Mouse (Mus musculus) erythroblast, embryonic 14.5 days (primary cell): ENCODE results near the gene Cplx3. TPM values are rescaled to one million over a fixed set of nuclear protein-coding genes. Genes with fewer than 3 reads are reported as not detected.

Experiments
- H3K27me3 ChIP-seq: 2 replicates; pipeline ENCODE4 v1.6.1; 2012; ENCODE audit warnings: inconsistent platforms; ENCODE audit not compliant: control insufficient read depth
- H3K36me3 ChIP-seq: 2 replicates; pipeline ENCODE4 v1.6.1; 2012; ENCODE audit warnings: mild to moderate bottlenecking, inconsistent platforms; ENCODE audit not compliant: control insufficient read depth
- H3K4me1 ChIP-seq: 2 replicates; pipeline ENCODE4 v1.6.1; 2012; ENCODE audit warnings: inconsistent platforms; ENCODE audit not compliant: control insufficient read depth
- H3K4me3 ChIP-seq: replicated peaks from 2 replicates; pipeline ENCODE3; 2012; ENCODE audit warnings: moderate library complexity, mild to moderate bottlenecking, inconsistent platforms
- H3K9me3 ChIP-seq: 2 replicates; pipeline ENCODE4 v1.6.1; 2012; ENCODE audit warnings: low read length, inconsistent platforms, mixed read lengths; ENCODE audit not compliant: control insufficient read depth
- GATA1 ChIP-seq: IDR thresholded peaks from 2 replicates; pipeline ENCODE4 v1.6.1; 2012; ENCODE audit warnings: low read length, inconsistent platforms, mixed read lengths
- TAL1 ChIP-seq: IDR thresholded peaks from 3 replicates; pipeline ENCODE4 v1.6.1; 2012; ENCODE audit warnings: low read length, inconsistent platforms, mixed read lengths
- polyA plus RNA-seq: library from polyadenylated mRNA; stranded (reverse); fragments of >175 nt; gene quantifications from 2 replicates; pipeline ENCODE4 v1.2.3, GENCODE M21; 2012

Gene Cplx3
- polyA plus RNA-seq, 1 experiment = not detected

- no peaks in the 10 kb centered on the region; the same call in 1 of the 2 replicates for H3K27me3 ChIP-seq
- H3K36me3 ChIP-seq = peaks cover 14% of the 10 kb centered on the region
- no peak overlapping the region for H3K4me3 ChIP-seq
- H3K4me1 ChIP-seq = peaks cover 20% of the 10 kb centered on the region
- no peak for TF ChIP-seq TAL1
- TF ChIP-seq GATA1 = no peak
- H3K9me3 ChIP-seq = no peaks in the 10 kb centered on the region
Observed at GRCm38 (mm10) chr9:57594174-57594509, 11.9 kb downstream of the Cplx3 start.

DNA sequence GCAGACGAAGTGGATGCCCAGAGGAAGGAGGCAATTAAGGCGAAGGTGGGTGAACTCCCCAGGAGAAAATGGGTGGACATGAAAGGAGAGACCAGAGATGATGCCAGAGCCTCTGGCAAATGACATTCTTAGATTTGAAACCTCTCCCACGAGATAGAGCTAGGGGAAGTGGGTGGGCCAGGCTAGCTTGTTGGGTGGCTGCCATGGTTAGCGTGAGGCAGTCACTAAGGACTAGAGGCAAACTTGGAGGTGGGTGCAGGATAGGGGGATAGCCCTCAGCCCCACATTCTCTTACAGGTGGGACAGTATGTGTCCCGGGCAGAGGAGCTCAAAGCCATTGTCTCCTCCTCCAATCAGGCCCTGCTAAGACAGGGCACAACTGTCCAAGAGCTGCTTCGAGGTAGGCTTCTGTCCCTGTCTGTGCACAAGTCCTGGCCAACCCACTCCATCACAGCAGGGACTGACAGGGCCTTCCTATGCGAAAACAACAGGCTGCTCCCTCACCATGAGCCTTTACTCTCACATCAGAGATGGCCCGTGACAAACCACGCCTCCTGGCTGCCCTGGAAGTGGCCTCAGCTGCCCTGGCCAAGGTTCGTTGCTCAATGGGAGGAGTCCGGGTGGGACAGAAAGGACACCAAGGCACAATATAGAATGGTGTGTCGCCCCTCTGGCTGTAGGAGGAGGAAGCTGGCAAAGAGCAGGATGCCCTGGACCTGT, 12.5 kb downstream of the Cplx3 start:
- TF ChIP-seq TAL1 (no peak), GATA1 (no peak)
- H3K9me3 ChIP-seq = no peaks in the 10 kb centered on the region
- no peaks in the 10 kb centered on the region; the same call in 1 of the 2 replicates for H3K27me3 ChIP-seq
- peaks cover 14% of the 10 kb centered on the region for H3K36me3 ChIP-seq
- H3K4me1 ChIP-seq = peaks cover 25% of the 10 kb centered on the region
- H3K4me3 ChIP-seq = no peak overlapping the region

- no peaks in the 10 kb centered on the region for H3K27me3 ChIP-seq
- H3K4me3 ChIP-seq = no peak overlapping the region
- H3K4me1 ChIP-seq = peaks cover 28% of the 10 kb centered on the region
- H3K9me3 ChIP-seq = no peaks in the 10 kb centered on the region
- no peak for TF ChIP-seq GATA1
- TF ChIP-seq TAL1 = no peak
- peaks cover 25% of the 10 kb centered on the region for H3K36me3 ChIP-seq
Observed at GRCm38 (mm10) chr9:57590726-57591125, 15.4 kb downstream of the Cplx3 start.

DNA sequence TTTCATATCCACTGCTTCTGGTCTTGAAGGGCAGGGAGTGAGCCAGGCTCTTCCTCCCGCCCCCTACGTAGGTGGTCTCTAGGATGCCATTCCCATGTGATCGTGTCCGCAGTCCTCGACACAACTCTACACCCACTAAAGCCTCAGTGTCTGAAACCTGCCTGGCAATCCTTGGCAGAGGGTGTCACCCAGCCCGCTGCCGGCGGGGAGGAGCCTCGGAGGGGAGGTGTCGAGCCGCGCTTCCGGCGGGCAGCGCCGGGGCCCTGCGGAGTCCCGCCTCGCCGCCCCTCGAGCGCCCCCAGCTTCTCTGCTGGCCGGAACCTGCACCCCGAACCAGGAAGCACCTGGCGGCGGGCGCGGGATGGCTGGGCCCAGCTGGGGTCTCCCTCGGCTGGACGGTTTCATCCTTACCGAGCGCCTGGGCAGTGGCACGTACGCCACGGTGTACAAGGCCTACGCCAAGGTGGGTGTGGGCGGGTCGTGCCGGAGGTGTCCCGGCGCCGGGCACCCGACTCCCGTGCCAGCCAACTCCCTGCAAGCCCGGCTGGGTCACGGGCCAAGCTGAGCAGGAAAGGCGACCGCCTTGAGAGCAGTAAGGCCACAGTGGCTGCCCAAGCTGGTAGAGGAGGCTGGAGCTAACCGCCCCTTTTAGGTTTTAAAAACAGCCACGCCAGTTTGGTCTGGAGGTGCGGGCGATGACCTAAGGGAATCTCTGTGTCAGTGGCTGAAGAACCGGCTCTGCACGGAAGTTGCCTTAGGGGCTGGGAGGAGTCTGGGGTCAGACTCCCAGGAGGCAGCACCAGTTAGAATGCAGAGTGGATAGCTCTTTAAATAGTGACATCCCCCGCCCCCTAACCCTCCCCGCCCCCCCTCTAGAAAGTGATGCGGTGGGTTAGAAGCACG, 16.6 kb downstream of the Cplx3 start, which contains the start of gene Ulk3:
Ulk3 (plus strand) TSS at position 229 of the 903 bp plus-strand sequence.
- peaks cover 29% of the 10 kb centered on the region for H3K36me3 ChIP-seq
- no peaks in the 10 kb centered on the region for H3K9me3 ChIP-seq
- H3K4me3 ChIP-seq = peak within 1 kb of the TSS; percentile 82
- no peaks in the 10 kb centered on the region for H3K27me3 ChIP-seq
- peaks cover 28% of the 10 kb centered on the region for H3K4me1 ChIP-seq
- TF ChIP-seq GATA1 = no peak
- no peak for TF ChIP-seq TAL1

GRCm38 (mm10) chr9:57584991-57585390, 21.1 kb downstream of the Cplx3 start:
- no peak overlapping the region for H3K4me3 ChIP-seq
- H3K9me3 ChIP-seq = no peaks in the 10 kb centered on the region
- H3K27me3 ChIP-seq = no peaks in the 10 kb centered on the region
- peaks cover 60% of the 10 kb centered on the region for H3K36me3 ChIP-seq
- TF ChIP-seq GATA1 (no peak), TAL1 (no peak)
- peaks cover 16% of the 10 kb centered on the region for H3K4me1 ChIP-seq

DNA sequence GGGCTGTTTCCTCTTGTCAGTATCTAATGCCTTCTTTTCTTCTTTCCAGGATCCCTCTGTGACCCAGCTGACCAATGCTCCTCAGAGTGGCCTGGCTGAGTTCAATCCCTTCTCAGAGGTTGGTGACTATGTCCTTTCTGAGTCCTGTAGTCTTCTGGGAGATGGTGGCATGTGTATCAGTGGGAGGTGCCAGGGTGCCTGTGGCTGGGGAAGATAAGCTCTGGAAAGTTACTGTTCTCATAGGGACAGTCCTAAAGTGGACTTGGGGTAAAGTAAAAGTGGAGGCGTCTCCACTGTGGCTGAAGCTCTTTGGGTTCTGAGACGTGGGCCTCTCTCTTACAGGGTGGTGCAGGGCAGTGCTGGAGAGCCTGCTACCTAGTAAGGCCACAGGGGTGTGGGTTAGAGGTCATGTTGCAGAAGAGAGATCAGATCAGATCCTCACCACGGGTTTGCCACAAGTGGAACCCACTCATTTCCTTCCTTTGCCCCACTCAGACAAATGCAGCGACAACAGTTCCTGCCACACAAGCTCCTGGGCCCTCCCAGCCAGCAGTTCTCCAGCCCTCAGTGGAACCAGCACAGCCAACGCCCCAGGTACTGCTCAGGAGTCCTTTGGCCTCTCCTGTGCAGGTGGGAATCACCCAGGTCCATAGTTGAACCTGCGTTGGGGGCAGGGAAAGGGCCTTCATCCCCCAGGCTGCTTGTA, 28.8 kb downstream of the Cplx3 start:
- H3K27me3 ChIP-seq = no peaks in the 10 kb centered on the region
- H3K9me3 ChIP-seq = no peaks in the 10 kb centered on the region
- peaks cover 54% of the 10 kb centered on the region for H3K36me3 ChIP-seq
- H3K4me3 ChIP-seq = peak overlapping the region; percentile 17
- H3K4me1 ChIP-seq = peaks cover 41% of the 10 kb centered on the region
- TF ChIP-seq TAL1 (peak; percentile 20; the same call in 1 of the 3 replicates), GATA1 (peak; percentile 20; the same call in 1 of the 2 replicates)

DNA sequence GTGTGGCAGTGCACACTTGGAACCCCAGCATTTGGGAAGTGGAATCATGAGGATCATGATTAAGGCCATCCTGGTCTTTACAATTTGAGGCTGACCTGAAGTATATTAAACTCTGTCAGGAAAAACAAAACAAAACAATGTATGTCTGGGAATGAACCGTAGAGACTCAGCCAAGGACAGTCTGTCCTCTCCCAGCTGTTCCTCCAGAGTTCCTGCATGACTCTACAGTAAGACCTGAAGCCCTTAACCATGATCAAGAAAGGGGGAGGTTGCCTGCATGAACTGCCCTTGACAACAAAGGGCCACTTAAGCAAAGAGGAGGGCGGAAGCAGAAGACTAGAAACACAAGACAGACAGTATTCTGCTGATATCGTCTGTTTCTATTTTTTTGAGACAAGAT, 30.5 kb downstream of the Cplx3 start:
- Histone ChIP-seq H3K36me3 (peaks cover 43% of the 10 kb centered on the region), H3K9me3 (no peaks in the 10 kb centered on the region), H3K27me3 (no peaks in the 10 kb centered on the region)

DNA sequence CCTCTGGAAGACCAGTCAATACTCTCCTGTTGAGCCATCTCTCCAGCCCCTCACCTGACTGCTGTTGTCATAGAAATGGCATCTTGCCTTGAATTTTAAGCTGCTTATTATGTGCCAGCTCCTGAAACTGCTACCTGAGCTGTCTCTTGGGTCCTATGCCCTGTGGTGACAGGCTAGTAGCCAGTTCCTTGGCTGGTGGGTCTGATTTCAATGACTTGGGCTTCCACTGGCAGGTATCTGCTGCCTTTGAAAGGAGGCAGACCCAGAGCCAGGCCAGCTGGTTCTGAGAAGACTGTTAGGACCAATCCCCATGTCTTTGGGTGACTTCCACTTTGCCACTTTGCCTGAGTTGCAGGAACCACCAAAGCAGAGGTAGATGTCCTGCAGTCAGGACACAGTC, 31.7 kb downstream of the Cplx3 start:
- H3K9me3 ChIP-seq = no peaks in the 10 kb centered on the region
- H3K36me3 ChIP-seq = peaks cover 37% of the 10 kb centered on the region
- no peak for TF ChIP-seq GATA1
- no peak for TF ChIP-seq TAL1
- no peaks in the 10 kb centered on the region for H3K27me3 ChIP-seq
- no peak overlapping the region for H3K4me3 ChIP-seq
- H3K4me1 ChIP-seq = peaks cover 41% of the 10 kb centered on the region

More for the DNA sequence above, 30.5 kb downstream of the Cplx3 start:
- TF ChIP-seq GATA1 (no peak), TAL1 (no peak)
- Histone ChIP-seq H3K4me3 (no peak overlapping the region), H3K4me1 (peaks cover 41% of the 10 kb centered on the region)

GRCm38 (mm10) chr9:57568500-57568899, 37.6 kb downstream of the Cplx3 start:
- no peaks in the 10 kb centered on the region for H3K9me3 ChIP-seq
- no peaks in the 10 kb centered on the region for H3K27me3 ChIP-seq
- TF ChIP-seq TAL1 (no peak), GATA1 (no peak)
- H3K4me1 ChIP-seq = no peaks in the 10 kb centered on the region
- no peak overlapping the region for H3K4me3 ChIP-seq
- peaks cover 31% of the 10 kb centered on the region for H3K36me3 ChIP-seq
